Mouse (Mus musculus) MEL (cell line): ENCODE results near the gene Pikfyve. TPM values are rescaled to one million over a fixed set of nuclear protein-coding genes. Genes with fewer than 3 reads are reported as not detected.
"Not testable (repeated sequence)": the region's sequence is repeated elsewhere in the genome, so short reads cannot be mapped to it uniquely, and the experiment has no call there.

Experiments used
- DNase-seq: peaks from one replicate; pipeline ENCODE4 v3.0.0; 2011; ENCODE audit warnings: low read depth, low spot score
- H3K27ac ChIP-seq: 2 replicates; pipeline ENCODE4 v1.5.1; 2012; ENCODE audit warnings: low read depth, mild to moderate bottlenecking, control low read depth, low read length, moderate library complexity; ENCODE audit not compliant: control insufficient read depth
- H3K27me3 ChIP-seq, 2 experiments: fragments of 150-350 bp in 1 of 2; sonication (generic) in 1 of 2; 2 replicates each; pipeline ENCODE4 v1.6.1; 2012; ENCODE audit warnings: low read length in 2 of 2, mild to moderate bottlenecking in 2 of 2, improper control_type of control experiment in 1 of 2, moderate library complexity in 1 of 2; ENCODE audit not compliant: insufficient read depth in 2 of 2, control insufficient read depth in 1 of 2
- H3K36me3 ChIP-seq, 2 experiments: 2 replicates each; pipeline ENCODE4 v1.6.1; 2012 to 2014; ENCODE audit warnings: low read length in 2 of 2, improper control_type of control experiment in 1 of 2, inconsistent platforms in 1 of 2, mild to moderate bottlenecking in 1 of 2; ENCODE audit not compliant: insufficient read depth in 2 of 2, control insufficient read depth in 1 of 2
- H3K4me1 ChIP-seq, 2 experiments: fragments of 150-350 bp in 1 of 2; sonication (generic) in 1 of 2; 2 replicates each; pipeline ENCODE4 v1.6.1; 2012; ENCODE audit warnings: low read length in 2 of 2, improper control_type of control experiment in 1 of 2, mild to moderate bottlenecking in 1 of 2; ENCODE audit not compliant: insufficient read depth in 2 of 2, control insufficient read depth in 1 of 2
- H3K4me3 ChIP-seq, 2 experiments: fragments of 150-350 bp in 1 of 2; sonication (generic) in 1 of 2; 2 replicates each; pipeline ENCODE4 v1.5.1; 2012; ENCODE audit warnings: low read depth in 2 of 2, low read length in 2 of 2, mild to moderate bottlenecking in 2 of 2, moderate library complexity in 2 of 2, control low read depth in 1 of 2, improper control_type of control experiment in 1 of 2; ENCODE audit not compliant: control insufficient read depth in 1 of 2, insufficient read depth in 1 of 2
- H3K79me2 ChIP-seq: 2 replicates; pipeline ENCODE4 v1.6.1; 2012; ENCODE audit warnings: mild to moderate bottlenecking, low read length, moderate library complexity; ENCODE audit not compliant: control insufficient read depth, poor library complexity, insufficient read depth
- H3K9ac ChIP-seq: 2 replicates; pipeline ENCODE4 v1.6.1; 2012; ENCODE audit warnings: low read depth, mild to moderate bottlenecking, control low read depth, low read length, moderate library complexity; ENCODE audit not compliant: control insufficient read depth, poor library complexity, severe bottlenecking
- H3K9me3 ChIP-seq: fragments of 150-350 bp; sonication (generic); replicated peaks from 2 replicates; pipeline ENCODE4 v1.6.1; 2012; ENCODE audit warnings: mild to moderate bottlenecking, low read length, improper control_type of control experiment, moderate library complexity; ENCODE audit not compliant: insufficient read depth
- CHD1 ChIP-seq: IDR thresholded peaks from 2 replicates; pipeline ENCODE4 v1.6.1; 2012; ENCODE audit warnings: low read depth, mild to moderate bottlenecking, inconsistent platforms, low read length, improper control_type of control experiment
- CTCF ChIP-seq, 3 experiments: IDR thresholded peaks in 2 of 3; conservative IDR thresholded peaks in 1 of 3; 2 replicates each; pipeline ENCODE4 v1.5.1; 2011 to 2012; ENCODE audit warnings: low read length in 3 of 3, low read depth in 2 of 3, mild to moderate bottlenecking in 2 of 3, improper control_type of control experiment in 1 of 3, inconsistent platforms in 1 of 3, mixed read lengths in 1 of 3, moderate library complexity in 1 of 3; ENCODE audit not compliant: control insufficient read depth in 1 of 3, insufficient read depth in 1 of 3, poor library complexity in 1 of 3, severe bottlenecking in 1 of 3
- ELF1 ChIP-seq: IDR thresholded peaks from 2 replicates; pipeline ENCODE4 v1.6.1; 2014; ENCODE audit warnings: low read depth, mild to moderate bottlenecking, inconsistent platforms, low read length, improper control_type of control experiment, moderate library complexity
- EP300 ChIP-seq, 2 experiments: IDR thresholded peaks; 2 replicates each; pipeline ENCODE4 v1.6.1; 2011; ENCODE audit warnings: improper control_type of control experiment in 2 of 2, low read length in 2 of 2, low read depth in 1 of 2, mild to moderate bottlenecking in 1 of 2
- GABPA ChIP-seq: IDR thresholded peaks from 2 replicates; pipeline ENCODE4 v1.6.1; 2012; ENCODE audit warnings: low read depth, mild to moderate bottlenecking, inconsistent platforms, low read length, improper control_type of control experiment, moderate library complexity
- HCFC1 ChIP-seq: IDR thresholded peaks from 2 replicates; pipeline ENCODE4 v1.6.1; 2012; ENCODE audit warnings: low read depth, mild to moderate bottlenecking, inconsistent platforms, low read length, improper control_type of control experiment, moderate library complexity
- MAFK ChIP-seq: IDR thresholded peaks from 2 replicates; pipeline ENCODE4 v1.6.1; 2011; ENCODE audit warnings: low read depth, mild to moderate bottlenecking, low read length, improper control_type of control experiment, borderline replicate concordance
- MAZ ChIP-seq: IDR thresholded peaks from 2 replicates; pipeline ENCODE4 v1.6.1; 2012; ENCODE audit warnings: low read depth, mild to moderate bottlenecking, inconsistent platforms, low read length, improper control_type of control experiment
- MEF2A ChIP-seq: IDR thresholded peaks from 2 replicates; pipeline ENCODE4 v1.6.1; 2014; ENCODE audit warnings: low read depth, mild to moderate bottlenecking, inconsistent platforms, low read length, improper control_type of control experiment; ENCODE audit not compliant: poor library complexity, insufficient replicate concordance, severe bottlenecking; ENCODE audit errors: extremely low read depth
- MYB ChIP-seq: IDR thresholded peaks from 2 replicates; pipeline ENCODE4 v1.6.1; 2011; ENCODE audit warnings: mild to moderate bottlenecking, low read depth, low read length, improper control_type of control experiment
- NELFE ChIP-seq: IDR thresholded peaks from 2 replicates; pipeline ENCODE4 v1.6.1; 2011; ENCODE audit warnings: low read depth, low read length, improper control_type of control experiment
- NRF1 ChIP-seq: IDR thresholded peaks from 2 replicates; pipeline ENCODE4 v1.6.1; 2014; ENCODE audit warnings: low read depth, mild to moderate bottlenecking, inconsistent platforms, low read length, improper control_type of control experiment, moderate library complexity; ENCODE audit not compliant: poor library complexity, insufficient read depth, severe bottlenecking
- POLR2A ChIP-seq, 2 experiments: IDR thresholded peaks; 2 replicates each; pipeline ENCODE4 v1.6.1; 2011 to 2012; ENCODE audit warnings: low read length in 2 of 2, mild to moderate bottlenecking in 2 of 2, control low read depth in 1 of 2, improper control_type of control experiment in 1 of 2, low read depth in 1 of 2, moderate library complexity in 1 of 2; ENCODE audit not compliant: control insufficient read depth in 1 of 2, insufficient read depth in 1 of 2, poor library complexity in 1 of 2
- RAD21 ChIP-seq: IDR thresholded peaks from 2 replicates; pipeline ENCODE4 v1.6.1; 2011; ENCODE audit warnings: mild to moderate bottlenecking, low read depth, low read length, improper control_type of control experiment
- RCOR1 ChIP-seq: IDR thresholded peaks from 2 replicates; pipeline ENCODE4 v1.6.1; 2012; ENCODE audit warnings: low read depth, mild to moderate bottlenecking, inconsistent platforms, low read length, improper control_type of control experiment
- SIN3A ChIP-seq: IDR thresholded peaks from 2 replicates; pipeline ENCODE4 v1.6.1; 2012; ENCODE audit warnings: low read length, improper control_type of control experiment, inconsistent platforms
- TAL1 ChIP-seq: IDR thresholded peaks from 2 replicates; pipeline ENCODE4 v1.6.1; 2012; ENCODE audit warnings: mild to moderate bottlenecking, inconsistent platforms, low read length, moderate library complexity, mixed read lengths
- TBP ChIP-seq: IDR thresholded peaks from 2 replicates; pipeline ENCODE4 v1.8.0; 2011; ENCODE audit warnings: low read depth, low read length, improper control_type of control experiment
- TCF12 ChIP-seq: IDR thresholded peaks from 2 replicates; pipeline ENCODE4 v1.6.1; 2014; ENCODE audit warnings: low read depth, mild to moderate bottlenecking, inconsistent platforms, low read length, improper control_type of control experiment, moderate library complexity
- UBTF ChIP-seq: IDR thresholded peaks from 2 replicates; pipeline ENCODE4 v1.6.1; 2012; ENCODE audit warnings: low read depth, mild to moderate bottlenecking, inconsistent platforms, low read length, improper control_type of control experiment, moderate library complexity, borderline replicate concordance; ENCODE audit not compliant: insufficient read depth
- USF1 ChIP-seq: IDR thresholded peaks from 2 replicates; pipeline ENCODE4 v1.6.1; 2014; ENCODE audit warnings: low read depth, mild to moderate bottlenecking, inconsistent platforms, low read length, improper control_type of control experiment, moderate library complexity
- USF2 ChIP-seq, 2 experiments: IDR thresholded peaks; 2 replicates each; pipeline ENCODE4 v1.6.1; 2011 to 2012; ENCODE audit warnings: improper control_type of control experiment in 2 of 2, low read length in 2 of 2, borderline replicate concordance in 1 of 2, inconsistent platforms in 1 of 2, low read depth in 1 of 2, mild to moderate bottlenecking in 1 of 2; ENCODE audit not compliant: insufficient read depth in 1 of 2
- ZKSCAN1 ChIP-seq: IDR thresholded peaks from 2 replicates; pipeline ENCODE4 v1.6.1; 2012; ENCODE audit warnings: low read depth, mild to moderate bottlenecking, inconsistent platforms, low read length, improper control_type of control experiment, moderate library complexity
- polyA plus RNA-seq, 2 experiments: library from polyadenylated mRNA; stranded (reverse) in 1 of 2; unstranded in 1 of 2; fragments of >175 nt in 1 of 2; fragments of >200 nt in 1 of 2; gene quantifications; 2 replicates each; pipeline versions ENCODE4 v1.2.1 to v1.2.4; 2012; ENCODE audit warnings: low replicate concordance in 2 of 2, low read depth in 1 of 2; ENCODE audit not compliant: insufficient read length in 2 of 2, insufficient read depth in 1 of 2, missing spikeins in 1 of 2
- total RNA-seq: library from RNA; depleted of rRNA; stranded (reverse); fragments of 300-350 nt; gene quantifications from 2 replicates; pipeline ENCODE4 v1.2.3, GENCODE M21; 2012

Gene Pikfyve
- total and polyA plus RNA-seq, 3 experiments = 11.5 to 13.3 TPM; not detected in 1

- no peaks in the 10 kb centered on the region for H3K9me3 ChIP-seq
- peaks cover 2 to 14% of the 10 kb centered on the region in 2 experiments for H3K36me3 ChIP-seq
- no peak overlapping the region for H3K27ac ChIP-seq
- H3K4me1 ChIP-seq = peaks cover 0 to 6% of the 10 kb centered on the region in 2 experiments; a peak in 1 of 4 replicates
- DNase-seq = no peak
- H3K9ac ChIP-seq = no peak overlapping the region
- no peak overlapping the region for H3K4me3 ChIP-seq
- H3K27me3 ChIP-seq = no peaks in the 10 kb centered on the region
- H3K79me2 ChIP-seq = no peaks in the 10 kb centered on the region
- TF ChIP-seq GABPA = no peak
- no peak for TF ChIP-seq RAD21
- TF ChIP-seq EP300 (IDR thresholded peaks at IDR 0.05; ENCODE audit: low read depth in 1 of 2, low read length in 2 of 2) = no peak
- no peak for TF ChIP-seq RCOR1
- no peak for TF ChIP-seq ZKSCAN1
- no peak for TF ChIP-seq ELF1
- no peak for TF ChIP-seq NRF1
- no peak for TF ChIP-seq CTCF (IDR thresholded peaks at IDR 0.05 in 2 of 3, conservative IDR thresholded peaks at IDR 0.05 in 1 of 3; ENCODE audit: control insufficient read depth in 1 of 3, insufficient read depth in 1 of 3, low read depth in 2 of 3, low read length in 3 of 3, poor library complexity in 1 of 3, severe bottlenecking in 1 of 3)
- TF ChIP-seq POLR2A (IDR thresholded peaks at IDR 0.05; ENCODE audit: control insufficient read depth in 1 of 2, insufficient read depth in 1 of 2, low read depth in 1 of 2, low read length in 2 of 2, poor library complexity in 1 of 2) = no peak
- no peak for TF ChIP-seq TAL1
- no peak for TF ChIP-seq MAFK
Measured at GRCm38 (mm10) chr1:65227681-65228080, 41.2 kb downstream of the Pikfyve start.

GRCm38 (mm10) chr1:65229768-65230167, 43.3 kb downstream of the Pikfyve start:
- H3K4me1 ChIP-seq, H3K79me2 ChIP-seq, H3K9ac ChIP-seq, DNase-seq, H3K27me3 ChIP-seq, H3K4me3 ChIP-seq, H3K9me3 ChIP-seq, H3K27ac ChIP-seq: not testable (repeated sequence)
- H3K36me3 ChIP-seq = peaks cover 0 to 13% of the 10 kb centered on the region in 2 experiments; a peak in 2 of 4 replicates

DNA sequence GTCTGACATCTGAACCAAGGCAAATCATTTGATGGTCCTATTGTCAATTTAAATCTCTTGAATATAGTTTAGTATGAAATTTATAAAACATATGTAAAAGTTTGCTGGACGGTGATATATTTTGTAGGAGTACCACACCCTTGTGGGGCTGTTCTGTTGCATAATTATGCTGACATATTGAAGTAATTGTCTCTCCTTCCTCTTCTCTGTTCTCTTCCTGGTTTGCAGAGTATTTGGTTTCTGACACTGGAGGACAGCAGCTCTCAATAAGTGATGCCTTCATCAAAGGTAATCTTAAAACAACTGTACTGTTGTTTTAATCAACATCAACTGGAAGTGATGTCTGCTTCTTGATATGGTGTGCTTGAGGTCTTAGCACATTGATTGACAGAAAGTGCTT, 44.1 kb downstream of the Pikfyve start:
- no peaks in the 10 kb centered on the region for H3K79me2 ChIP-seq
- no peaks in the 10 kb centered on the region for H3K9me3 ChIP-seq
- TF ChIP-seq USF2 (IDR thresholded peaks at IDR 0.05; ENCODE audit: borderline replicate concordance in 1 of 2, insufficient read depth in 1 of 2, low read depth in 1 of 2, low read length in 2 of 2) (no peak), TCF12 (no peak), ZKSCAN1 (no peak), NELFE (no peak), NRF1 (no peak), UBTF (no peak), TBP (no peak), ELF1 (no peak), USF1 (no peak), MAZ (no peak), SIN3A (no peak), GABPA (no peak), CHD1 (no peak), HCFC1 (no peak), TAL1 (no peak), POLR2A (IDR thresholded peaks at IDR 0.05; ENCODE audit: control insufficient read depth in 1 of 2, insufficient read depth in 1 of 2, low read depth in 1 of 2, low read length in 2 of 2, poor library complexity in 1 of 2) (no peak), MYB (no peak), MEF2A (no peak)
- TF ChIP-seq, all 39 proteins: peak for 0
- Histone ChIP-seq H3K9ac (no peak overlapping the region), H3K27me3 (no peaks in the 10 kb centered on the region), H3K27ac (no peak overlapping the region), H3K4me3 (no peak overlapping the region), H3K36me3 (peaks cover 0 to 10% of the 10 kb centered on the region in 2 experiments; a peak in 2 of 4 replicates), H3K4me1 (no peaks in the 10 kb centered on the region)
- no peak for DNase-seq
